Mouse (Mus musculus) embryonic facial prominence, embryonic 13.5 days (tissue): ENCODE data around the gene Kctd19. TPM values are rescaled to one million over a fixed set of nuclear protein-coding genes. Genes with fewer than 3 reads are reported as not detected.

Experiments
- ATAC-seq: fragments of 200-750 bp; cut with Nextera tagmentation; 2 replicates; pipeline ENCODE4 v1.8.0; 2017; ENCODE audit warnings: low read depth; ENCODE audit not compliant: insufficient number of reproducible peaks, insufficient read depth, low FRiP score, low TSS enrichment
- H3K27ac ChIP-seq: fragments of 300-500 bp; sonication (generic); 2 replicates; pipeline ENCODE4 v1.5.1; 2015; ENCODE audit warnings: moderate library complexity, mild to moderate bottlenecking, inconsistent platforms
- H3K27me3 ChIP-seq: fragments of 300-500 bp; sonication (generic); 2 replicates; pipeline ENCODE4 v1.6.1; 2015; ENCODE audit warnings: mild to moderate bottlenecking, inconsistent platforms
- H3K36me3 ChIP-seq: fragments of 300-500 bp; sonication (generic); 2 replicates; pipeline ENCODE4 v1.6.1; 2015; ENCODE audit warnings: mild to moderate bottlenecking, inconsistent platforms
- H3K4me1 ChIP-seq: fragments of 300-500 bp; sonication (generic); 2 replicates; pipeline ENCODE4 v1.6.1; 2015; ENCODE audit warnings: inconsistent platforms
- H3K4me2 ChIP-seq: fragments of 300-500 bp; sonication (generic); 2 replicates; pipeline ENCODE4 v1.6.1; 2015; ENCODE audit warnings: moderate library complexity, mild to moderate bottlenecking, inconsistent platforms
- H3K4me3 ChIP-seq: fragments of 300-500 bp; sonication (generic); 2 replicates; pipeline ENCODE4 v1.5.1; 2015; ENCODE audit warnings: mild to moderate bottlenecking, inconsistent platforms
- H3K9ac ChIP-seq: fragments of 300-500 bp; sonication (generic); 2 replicates; pipeline ENCODE4 v1.6.1; 2015; ENCODE audit warnings: mild to moderate bottlenecking, inconsistent platforms
- H3K9me3 ChIP-seq: fragments of 300-500 bp; sonication (generic); 2 replicates; pipeline ENCODE4 v1.6.1; 2016; ENCODE audit warnings: inconsistent platforms
- WGBS: fragments of 180-500 bp; shearing (Covaris S2); methylation state at CpG from one replicate; pipeline ENCODE4 v1.1.7; 2015; ENCODE audit warnings: mixed read lengths; 5-methylcytosine and 5-hydroxymethylcytosine counted together
- polyA plus RNA-seq: library from polyadenylated mRNA; unstranded; fragments of >200 nt; fragmentation: Nextera tagmentation; extraction: Ambion mirVana; gene quantifications from 2 replicates; pipeline ENCODE4 v1.2.1, GENCODE M21; 2015

Kctd19 gene
- polyA plus RNA-seq, 1 experiment from 2014 or later: not detected

DNA sequence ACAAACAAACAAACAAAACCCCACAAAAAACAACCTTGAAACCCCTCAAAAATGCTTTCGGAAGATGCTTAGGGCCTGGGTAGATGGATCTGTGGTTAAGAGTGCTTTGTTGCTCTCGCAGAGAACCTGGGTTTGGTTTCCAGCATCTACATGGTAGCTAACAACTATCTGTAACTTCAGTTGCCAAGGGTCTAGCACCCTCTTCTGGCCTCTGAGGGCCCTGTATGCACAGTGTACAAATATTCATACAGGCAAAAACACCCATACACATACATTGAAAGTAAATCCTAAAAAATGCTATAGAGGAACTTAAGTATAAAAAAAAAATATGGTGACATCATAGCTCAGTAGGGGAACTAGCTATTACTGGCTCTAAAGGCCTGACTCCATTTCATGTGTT, 29.2 kb downstream of the Kctd19 start:
- H3K9ac ChIP-seq: no peak overlapping the region
- H3K27ac ChIP-seq: no peak overlapping the region
- no peak for ATAC-seq
- no peaks in the 10 kb centered on the region for H3K36me3 ChIP-seq
- H3K4me3 ChIP-seq: no peak overlapping the region
- peaks cover 16% of the 10 kb centered on the region for H3K4me1 ChIP-seq
- H3K9me3 ChIP-seq: no peaks in the 10 kb centered on the region
- WGBS: 99% methylated on average over 2 of the region's 2 CpGs
- no peak overlapping the region for H3K4me2 ChIP-seq
- H3K27me3 ChIP-seq: no peaks in the 10 kb centered on the region

DNA sequence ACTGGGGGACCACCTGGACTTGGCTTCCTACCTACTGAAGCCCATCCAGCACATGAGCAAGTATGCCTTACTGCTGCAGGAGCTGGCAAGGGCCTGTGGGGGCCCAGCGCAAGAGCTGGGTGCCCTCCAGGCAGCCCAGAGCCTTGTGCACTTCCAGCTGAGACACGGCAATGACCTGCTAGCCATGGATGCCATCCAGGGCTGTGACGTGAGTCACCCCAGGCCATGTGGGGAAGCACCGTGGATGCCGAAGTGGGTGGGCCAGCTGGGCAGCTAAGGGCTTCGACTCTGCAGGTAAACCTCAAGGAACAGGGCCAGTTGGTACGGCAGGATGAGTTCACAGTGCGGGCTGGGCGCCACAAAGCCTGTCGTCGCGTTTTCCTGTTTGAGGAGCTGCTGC, 33.0 kb downstream of the Kctd19 start:
- H3K9ac ChIP-seq: no peak overlapping the region
- ATAC-seq: no peak

DNA sequence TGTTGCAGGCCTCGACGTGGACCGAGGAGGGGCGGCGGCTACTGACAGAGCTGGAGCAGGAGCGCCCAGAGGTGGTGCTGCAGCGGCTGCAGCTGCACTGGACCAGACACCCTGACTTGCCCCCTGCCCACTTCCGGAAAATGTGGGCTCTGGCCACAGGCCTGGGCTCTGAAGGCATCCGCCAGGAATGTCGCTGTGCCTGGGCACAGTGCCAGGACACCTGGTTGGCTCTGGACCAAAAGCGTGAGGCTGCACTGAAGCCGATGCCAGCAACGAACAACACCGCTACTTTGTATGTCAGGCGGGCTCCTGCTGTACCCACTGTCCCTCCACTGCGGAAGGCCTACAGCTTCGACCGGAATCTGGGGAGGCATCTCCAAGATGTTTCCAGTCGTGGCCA, 34.6 kb downstream of the Kctd19 start:
- Histone ChIP-seq H3K4me1 (peaks cover 28% of the 10 kb centered on the region), H3K36me3 (no peaks in the 10 kb centered on the region), H3K9me3 (no peaks in the 10 kb centered on the region), H3K27me3 (no peaks in the 10 kb centered on the region), H3K4me2 (no peak overlapping the region), H3K4me3 (no peak overlapping the region), H3K9ac (no peak overlapping the region), H3K27ac (peak overlapping the region; percentile 71)
- WGBS: 58% methylated on average over 19 of the region's 19 CpGs
- 0 out of 2 replicates have a peak, but pooled peaks have one; percentile 15 for ATAC-seq

More for the DNA sequence above, 33.0 kb downstream of the Kctd19 start:
- Histone ChIP-seq H3K4me3 (no peak overlapping the region), H3K9me3 (no peaks in the 10 kb centered on the region), H3K4me2 (no peak overlapping the region), H3K27ac (no peak overlapping the region), H3K36me3 (no peaks in the 10 kb centered on the region), H3K27me3 (no peaks in the 10 kb centered on the region), H3K4me1 (peaks cover 21% of the 10 kb centered on the region)
- 77% methylated on average over 12 of the region's 12 CpGs for WGBS

DNA sequence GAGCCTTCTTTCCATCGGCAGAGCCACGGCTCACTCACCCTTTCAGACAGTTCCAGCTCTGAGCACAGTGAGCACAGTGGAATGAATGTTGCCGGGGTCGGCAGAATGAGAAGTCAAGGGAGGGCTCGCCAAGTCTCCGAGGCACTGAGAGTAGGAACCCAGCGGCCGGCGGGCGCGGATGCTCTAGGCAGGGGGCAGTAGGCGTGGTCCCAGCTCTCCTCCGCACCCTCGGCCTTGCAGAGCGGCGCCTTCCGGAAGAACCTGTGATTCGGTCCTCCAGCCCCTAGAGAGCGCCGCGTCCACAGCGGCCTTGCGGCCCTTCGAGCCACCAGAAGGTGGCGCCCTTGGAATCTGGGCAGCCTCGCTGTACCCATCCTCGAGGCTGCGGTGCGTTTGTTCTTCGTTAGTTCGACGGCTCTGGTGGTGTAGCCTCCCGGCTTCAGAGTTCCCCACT, 38.8 kb downstream of the Kctd19 start:
- Histone ChIP-seq H3K4me2 (peak overlapping the region; percentile 57), H3K9me3 (no peaks in the 10 kb centered on the region), H3K9ac (peak overlapping the region; percentile 40; the same call in 1 of the 2 replicates), H3K4me1 (peaks cover 28% of the 10 kb centered on the region), H3K27me3 (no peaks in the 10 kb centered on the region), H3K36me3 (no peaks in the 10 kb centered on the region), H3K27ac (no peak overlapping the region), H3K4me3 (peak overlapping the region; percentile 29)
- WGBS: 27% methylated on average over 33 of the region's 33 CpGs
- ATAC-seq: no peak

GRCm38 (mm10) chr8:105373032-105373431, 40.3 kb downstream of the Kctd19 start, which contains the start of gene Plekhg4:
Plekhg4 (plus strand) TSS chr8:105373274.
- H3K9ac ChIP-seq: no peak within 1 kb of the TSS
- no peak for ATAC-seq
- peaks cover 17% of the 10 kb centered on the region for H3K4me1 ChIP-seq
- H3K27ac ChIP-seq: no peak within 1 kb of the TSS
- H3K4me2 ChIP-seq: peak within 1 kb of the TSS; percentile 57
- H3K27me3 ChIP-seq: no peaks in the 10 kb centered on the region
- 64% methylated on average over 2 of the region's 2 CpGs for WGBS
- peak within 1 kb of the TSS; percentile 29; the same call in 1 of the 2 replicates for H3K4me3 ChIP-seq
- peaks cover 8% of the 10 kb centered on the region; the same call in 1 of the 2 replicates for H3K36me3 ChIP-seq
- H3K9me3 ChIP-seq: no peaks in the 10 kb centered on the region

- peaks cover 17% of the 10 kb centered on the region for H3K4me1 ChIP-seq
- peaks cover 13% of the 10 kb centered on the region for H3K36me3 ChIP-seq
- H3K9ac ChIP-seq: no peak overlapping the region
- no peaks in the 10 kb centered on the region for H3K27me3 ChIP-seq
- H3K27ac ChIP-seq: no peak overlapping the region
- no peak overlapping the region for H3K4me2 ChIP-seq
- 74% methylated on average over 9 of the region's 9 CpGs for WGBS
- H3K4me3 ChIP-seq: no peak overlapping the region
- ATAC-seq: no peak
- no peaks in the 10 kb centered on the region for H3K9me3 ChIP-seq
Observed at GRCm38 (mm10) chr8:105372473-105372872, 40.8 kb downstream of the Kctd19 start.

DNA sequence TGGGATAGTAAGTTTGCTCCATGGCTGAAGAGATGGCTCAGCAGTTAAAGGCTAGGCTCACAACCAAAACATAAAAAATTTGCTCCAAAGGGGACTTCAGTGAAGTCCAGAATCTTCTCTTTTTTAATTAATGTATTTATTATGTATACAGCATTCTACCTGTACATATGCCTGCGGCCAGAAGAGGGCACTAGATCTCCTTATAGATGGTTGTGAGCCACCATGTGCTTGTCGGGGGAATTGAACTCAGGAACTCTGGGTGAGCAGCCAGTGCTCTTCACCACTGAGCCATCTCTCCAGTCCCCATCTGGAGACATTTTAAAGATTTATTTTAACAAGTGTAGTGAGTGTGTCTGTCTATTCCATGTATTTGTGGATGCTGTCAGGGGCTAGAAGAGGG, 46.2 kb downstream of the Kctd19 start:
- H3K36me3 ChIP-seq: peaks cover 46% of the 10 kb centered on the region
- H3K9ac ChIP-seq: no peak overlapping the region

DNA sequence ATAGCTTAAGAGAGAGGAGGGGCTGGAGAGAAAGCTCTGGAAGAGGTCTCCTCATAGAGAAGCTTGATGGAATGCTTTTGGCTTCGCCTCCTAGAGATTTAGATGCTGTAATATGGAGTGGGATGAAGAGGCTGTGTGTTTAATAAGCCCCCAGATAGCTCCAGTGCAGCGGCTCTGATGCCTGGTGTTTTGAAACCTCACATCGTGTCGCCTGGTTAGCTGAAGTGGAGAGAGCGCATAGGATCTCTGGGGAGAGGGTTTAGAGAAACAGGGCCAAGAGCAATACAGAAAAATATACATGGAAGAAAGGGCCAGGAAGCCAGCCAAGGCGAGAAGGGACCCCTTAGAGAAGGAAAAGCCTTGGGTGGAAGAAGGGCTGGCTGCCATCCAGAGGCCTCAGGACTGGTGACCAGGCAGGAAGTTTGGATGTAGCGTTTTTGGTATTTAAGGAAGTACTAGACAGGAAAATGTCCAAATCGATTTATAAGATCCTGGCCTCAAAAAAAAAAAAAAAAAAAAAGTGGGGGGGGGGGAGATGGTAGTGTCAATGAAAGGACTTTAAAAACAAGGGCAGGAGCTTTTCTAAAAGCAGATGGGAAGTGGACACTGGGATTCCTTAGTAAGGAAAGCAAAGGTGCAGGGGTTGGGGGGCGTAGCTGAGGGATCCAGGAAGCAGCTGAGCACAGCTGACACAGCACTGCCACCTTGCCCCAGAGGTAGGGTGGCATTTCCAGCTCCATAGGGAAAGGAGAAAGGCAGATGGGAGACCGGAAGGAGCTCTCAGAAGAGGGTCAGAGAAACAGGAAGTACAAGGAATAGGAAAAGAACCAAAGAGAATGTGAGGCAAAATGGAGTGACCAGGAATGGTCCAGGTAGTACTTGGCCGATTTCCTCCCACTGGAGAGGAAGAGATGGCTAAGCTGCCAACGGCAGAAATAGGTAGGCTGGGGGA, 51.3 kb downstream of the Kctd19 start:
- WGBS: 82% methylated on average over 12 of the region's 12 CpGs
- ATAC-seq: no peak
- Histone ChIP-seq H3K36me3 (peaks cover 52% of the 10 kb centered on the region), H3K4me1 (peaks cover 5% of the 10 kb centered on the region; the same call in 1 of the 2 replicates), H3K9ac (no peak overlapping the region), H3K9me3 (no peaks in the 10 kb centered on the region), H3K27me3 (no peaks in the 10 kb centered on the region), H3K27ac (no peak overlapping the region), H3K4me2 (no peak overlapping the region), H3K4me3 (no peak overlapping the region)

More for the DNA sequence above, 46.2 kb downstream of the Kctd19 start:
- Histone ChIP-seq H3K9me3 (no peaks in the 10 kb centered on the region), H3K4me2 (no peak overlapping the region), H3K27me3 (no peaks in the 10 kb centered on the region), H3K4me3 (no peak overlapping the region), H3K4me1 (no peaks in the 10 kb centered on the region), H3K27ac (no peak overlapping the region)
- ATAC-seq: no peak
- 66% methylated on average over 2 of the region's 2 CpGs for WGBS

GRCm38 (mm10) chr8:105359646-105360045, 53.7 kb downstream of the Kctd19 start:
- Histone ChIP-seq H3K9ac (no peak overlapping the region), H3K9me3 (no peaks in the 10 kb centered on the region), H3K27ac (no peak overlapping the region), H3K4me2 (no peak overlapping the region), H3K4me1 (peaks cover 5% of the 10 kb centered on the region; the same call in 1 of the 2 replicates), H3K27me3 (no peaks in the 10 kb centered on the region), H3K36me3 (peaks cover 57% of the 10 kb centered on the region), H3K4me3 (no peak overlapping the region)
- 0 out of 2 replicates have a peak, but pooled peaks have one; percentile 12 for ATAC-seq
- WGBS: 46% methylated on average over 4 of the region's 4 CpGs

DNA sequence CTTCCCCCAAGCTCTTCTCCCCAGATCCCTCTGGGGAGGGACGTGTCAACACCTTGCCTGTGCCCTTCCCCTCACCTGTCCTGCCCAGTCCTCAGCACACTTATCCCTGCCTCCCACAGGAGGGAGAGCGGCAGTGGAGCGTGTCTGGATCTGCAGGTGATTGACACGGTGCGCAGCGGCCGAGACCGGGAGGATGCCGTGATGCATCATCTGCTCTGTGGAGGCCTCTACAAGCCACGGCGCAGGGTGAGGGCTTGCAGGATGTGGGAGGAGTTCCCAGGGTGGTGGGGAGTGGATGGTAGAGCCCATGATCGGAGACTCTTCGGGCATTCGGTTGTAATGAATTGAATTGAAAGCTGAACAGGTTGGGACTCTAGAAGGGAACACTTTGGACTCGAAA, 54.1 kb downstream of the Kctd19 start:
- no peaks in the 10 kb centered on the region for H3K9me3 ChIP-seq
- H3K27me3 ChIP-seq: no peaks in the 10 kb centered on the region
- no peak overlapping the region for H3K9ac ChIP-seq
- 64% methylated on average over 15 of the region's 15 CpGs for WGBS
- peaks cover 5% of the 10 kb centered on the region; the same call in 1 of the 2 replicates for H3K4me1 ChIP-seq
- 0 out of 2 replicates have a peak overlapping the region, but pooled peaks have one; percentile 9 for H3K4me2 ChIP-seq
- H3K4me3 ChIP-seq: no peak overlapping the region
- H3K27ac ChIP-seq: no peak overlapping the region
- ATAC-seq: no peak
- peaks cover 53% of the 10 kb centered on the region for H3K36me3 ChIP-seq

DNA sequence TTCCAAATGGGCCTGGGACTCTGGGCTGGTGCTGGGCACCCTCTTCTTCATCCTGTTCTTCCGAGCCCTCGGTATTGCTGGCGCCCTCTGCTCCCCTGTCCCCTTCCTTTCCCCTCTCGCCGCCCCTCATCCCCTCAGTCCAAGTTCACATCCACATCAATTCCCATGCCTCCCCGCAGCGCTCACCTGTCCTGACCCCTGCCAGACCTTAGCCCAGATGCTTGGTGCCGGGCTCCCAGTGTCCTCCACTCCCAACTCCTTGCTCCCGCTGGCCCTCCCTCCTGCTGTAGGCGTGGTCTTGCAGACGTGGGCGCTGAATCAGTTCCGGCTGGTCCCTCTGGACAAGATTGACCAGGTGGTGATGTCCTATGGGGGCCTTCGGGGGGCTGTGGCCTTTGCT, 56.6 kb downstream of the Kctd19 start:
- WGBS: 85% methylated on average over 14 of the region's 14 CpGs
- H3K27ac ChIP-seq: no peak overlapping the region
- H3K4me2 ChIP-seq: no peak overlapping the region
- no peak for ATAC-seq
- peaks cover 2% of the 10 kb centered on the region; the same call in 1 of the 2 replicates for H3K4me1 ChIP-seq
- no peaks in the 10 kb centered on the region for H3K9me3 ChIP-seq
- H3K27me3 ChIP-seq: no peaks in the 10 kb centered on the region
- no peak overlapping the region for H3K4me3 ChIP-seq
- peaks cover 40% of the 10 kb centered on the region for H3K36me3 ChIP-seq
- H3K9ac ChIP-seq: no peak overlapping the region
